Mouse (Mus musculus): ENCODE measurements around the gene Acsl1.

Gene Acsl1

DNA sequence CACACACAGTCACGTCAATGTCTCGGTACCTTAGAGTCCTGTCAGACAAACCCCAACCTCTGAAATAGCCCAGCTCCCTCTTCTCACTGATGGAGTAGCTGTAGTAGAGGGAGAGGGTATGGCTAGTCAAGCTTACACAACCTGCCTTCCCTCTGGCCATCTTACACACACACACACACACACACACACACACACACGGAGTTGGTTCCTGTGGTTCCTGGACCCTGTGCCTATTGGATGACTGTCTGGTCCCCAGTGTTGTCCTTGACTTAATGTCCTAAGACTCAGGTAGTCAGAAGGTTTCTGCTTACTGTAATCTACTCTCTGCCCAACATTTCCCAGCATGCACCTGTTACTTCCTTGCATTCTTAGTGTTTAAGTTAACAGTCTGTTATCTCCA, 5.1 kb downstream of the Acsl1 start:
- no peak for DNase-seq (ENCODE audit: low spot score)

DNA sequence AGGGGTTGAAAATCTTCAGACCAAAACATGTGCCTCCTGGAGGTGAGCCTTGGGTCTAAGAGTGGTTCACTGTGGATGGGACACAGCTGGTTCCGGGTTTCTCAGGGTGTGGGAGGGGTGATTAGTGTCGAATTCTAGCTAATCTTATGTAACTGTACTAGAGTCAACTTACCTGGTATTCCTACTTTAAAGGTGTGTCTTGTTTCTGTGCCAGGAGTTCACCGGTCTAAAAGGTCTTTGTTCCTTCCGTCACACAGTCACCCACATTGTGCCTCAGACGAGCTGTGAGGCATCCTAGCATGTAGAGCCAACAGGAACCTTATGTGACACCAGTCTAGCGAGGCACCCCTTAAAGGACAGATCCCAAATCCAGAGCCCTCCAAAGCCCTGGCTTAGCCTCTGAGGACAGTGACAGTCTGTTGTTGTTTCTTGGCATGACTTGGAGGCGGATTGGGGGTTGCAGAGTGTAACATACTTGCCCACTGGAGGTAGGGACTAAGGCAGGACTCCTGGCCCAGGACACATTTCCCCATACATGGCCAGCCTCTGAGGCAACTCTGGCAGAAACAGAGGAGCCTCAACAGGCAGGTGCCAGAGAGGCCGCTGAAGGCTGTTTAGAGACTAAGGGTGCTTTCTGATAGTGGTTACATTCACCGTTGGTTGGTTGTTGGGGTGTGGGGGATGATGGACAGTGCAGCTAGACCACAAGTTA, 7.1 kb downstream of the Acsl1 start:
- no peak for DNase-seq (ENCODE audit: low spot score)

- DNase-seq (ENCODE audit: low spot score): no peak
Observed at GRCm38 (mm10) chr8:46478783-46479182, 7.9 kb downstream of the Acsl1 start.

GRCm38 (mm10) chr8:46479794-46480532, 9.1 kb downstream of the Acsl1 start:
- DNase-seq (ENCODE audit: low spot score): no peak

- DNase-seq (ENCODE audit: low spot score): no peak
Observed at GRCm38 (mm10) chr8:46480533-46480900, 9.7 kb downstream of the Acsl1 start.

DNA sequence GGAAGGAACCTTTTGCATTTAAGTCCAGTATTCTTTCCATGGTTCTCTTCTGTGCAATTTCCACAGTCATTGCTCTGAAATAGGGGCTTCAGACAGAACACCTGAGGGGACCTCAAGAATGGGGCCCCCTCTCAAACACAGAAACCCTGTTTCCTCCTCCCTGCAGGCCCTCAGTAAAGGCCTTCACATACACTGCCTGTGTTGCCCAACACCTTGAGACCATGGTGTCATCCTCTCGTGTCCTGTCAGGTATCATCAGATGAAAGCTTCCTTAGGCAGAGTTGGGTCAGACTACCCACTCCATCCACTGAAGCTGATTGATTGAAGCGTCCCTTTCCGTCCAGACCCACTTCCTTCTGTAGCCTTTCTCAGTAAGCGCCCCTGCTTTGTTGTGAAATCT, 11.9 kb downstream of the Acsl1 start:
- no peak for DNase-seq (ENCODE audit: low spot score)

DNA sequence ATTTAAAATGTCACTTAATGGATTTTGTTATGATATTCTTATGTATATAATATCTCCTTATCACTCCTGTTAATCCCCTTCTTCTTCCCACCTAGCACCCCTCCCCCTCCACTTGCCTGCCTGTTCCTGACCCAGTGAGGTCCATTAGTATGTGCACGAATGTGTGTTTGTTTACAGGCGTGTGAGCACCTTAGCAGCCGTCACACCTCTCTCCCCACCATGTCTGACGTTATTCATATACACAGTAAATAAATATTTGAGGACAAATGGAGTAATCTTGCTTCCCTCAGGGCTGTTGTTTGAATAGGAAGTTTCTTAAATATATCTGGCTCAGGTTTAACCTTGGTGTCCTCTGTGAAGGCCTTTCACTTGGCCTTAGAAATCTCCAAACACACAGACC, 12.4 kb downstream of the Acsl1 start:
- no peak for DNase-seq (ENCODE audit: low spot score)

DNA sequence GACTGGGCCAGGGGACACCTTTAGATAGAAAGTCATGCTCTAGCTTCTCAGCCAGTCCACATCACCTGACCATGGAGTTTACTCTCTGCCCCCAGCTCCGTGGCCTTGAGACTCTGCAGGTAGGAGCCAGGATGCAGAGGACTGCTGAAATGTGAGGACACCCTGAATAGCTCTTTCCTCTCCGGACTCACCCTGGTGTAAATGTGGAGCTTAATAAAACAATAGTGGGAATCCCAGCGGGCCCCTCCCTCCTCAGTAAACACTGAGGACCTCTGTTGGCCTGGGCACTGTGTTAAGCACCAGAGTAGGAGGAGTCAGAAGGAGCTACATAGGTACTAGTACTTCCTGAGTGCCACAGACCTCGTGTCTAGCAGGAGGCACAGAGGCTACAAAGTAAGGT, 13.2 kb downstream of the Acsl1 start:
- no peak for DNase-seq (ENCODE audit: low spot score)

- DNase-seq (ENCODE audit: low spot score): no peak
Observed at GRCm38 (mm10) chr8:46484931-46485463, 14.2 kb downstream of the Acsl1 start.

DNA sequence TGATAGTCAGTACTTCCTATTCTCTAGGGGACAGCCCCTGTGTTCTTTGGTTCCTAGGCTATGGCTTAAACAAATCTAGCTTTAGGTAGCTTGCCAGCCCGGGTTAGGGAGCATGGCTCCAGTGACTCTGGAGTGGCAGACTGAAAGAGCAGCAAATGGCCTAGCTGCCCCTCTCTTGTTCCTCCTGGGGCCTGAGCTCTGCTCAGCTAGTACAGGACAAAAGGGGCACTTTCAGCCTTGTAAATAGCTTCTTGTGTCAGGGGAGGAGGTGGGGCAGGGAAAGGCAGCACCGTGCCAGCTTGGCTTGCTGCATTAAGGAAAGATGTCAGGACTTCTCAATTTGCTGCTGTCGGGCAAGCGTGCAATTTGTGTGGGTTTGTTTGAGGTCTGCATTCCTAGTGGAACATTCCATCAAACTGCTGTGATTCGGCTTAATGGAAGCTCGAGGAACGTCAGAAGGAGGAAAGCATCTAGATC, 17.3 kb downstream of the Acsl1 start:
- DNase-seq (ENCODE audit: low spot score): no peak

DNA sequence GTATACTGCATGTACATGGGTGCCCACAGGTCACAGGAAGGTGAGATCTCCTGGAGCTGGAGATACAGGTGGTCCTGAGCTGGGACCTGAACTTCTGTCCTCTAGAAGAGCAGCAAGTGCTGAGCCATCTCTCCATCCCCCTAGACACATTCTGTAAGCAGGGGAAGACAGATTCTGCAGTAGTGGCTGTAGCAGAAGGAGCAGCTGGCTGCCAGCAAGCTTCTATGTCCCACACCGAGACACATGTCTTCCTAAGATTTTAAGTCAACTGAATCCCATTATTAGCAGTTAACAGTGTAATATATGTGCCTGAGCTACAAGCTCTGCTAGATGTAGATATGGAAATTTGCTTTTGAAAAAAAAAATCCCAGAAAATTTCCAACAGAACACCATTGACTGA, 18.4 kb downstream of the Acsl1 start:
- DNase-seq (ENCODE audit: low spot score): no peak

- no peak for DNase-seq (ENCODE audit: low spot score)
Observed at GRCm38 (mm10) chr8:46490250-46490649, 19.4 kb downstream of the Acsl1 start.

GRCm38 (mm10) chr8:46490821-46491220, 20.0 kb downstream of the Acsl1 start:
- DNase-seq (ENCODE audit: low spot score): no peak

GRCm38 (mm10) chr8:46493495-46494170, 22.8 kb downstream of the Acsl1 start:
- no peak for DNase-seq (ENCODE audit: low spot score)

DNA sequence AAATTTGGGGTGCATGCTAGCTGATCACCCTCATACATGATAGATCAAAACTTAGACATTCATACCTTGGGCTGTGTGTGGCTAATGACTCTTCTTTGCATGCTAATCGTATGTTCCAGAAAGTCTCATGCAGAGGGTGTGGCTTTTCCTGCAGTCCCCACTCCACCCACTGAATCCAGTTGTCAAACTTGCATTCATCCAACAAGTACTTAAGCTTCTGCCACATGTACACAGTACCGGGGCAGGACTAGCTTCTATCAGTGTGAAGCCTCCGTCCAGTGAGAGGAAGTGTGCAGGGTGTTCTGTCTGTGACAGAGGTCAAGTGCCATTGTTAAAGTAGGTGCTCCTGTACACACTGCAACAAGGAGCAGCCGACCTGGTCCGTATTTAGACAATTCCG, 26.0 kb downstream of the Acsl1 start:
- DNase-seq (ENCODE audit: low spot score): no peak

- no peak for DNase-seq (ENCODE audit: low spot score)
Observed at GRCm38 (mm10) chr8:46497314-46498011, 26.6 kb downstream of the Acsl1 start.

DNA sequence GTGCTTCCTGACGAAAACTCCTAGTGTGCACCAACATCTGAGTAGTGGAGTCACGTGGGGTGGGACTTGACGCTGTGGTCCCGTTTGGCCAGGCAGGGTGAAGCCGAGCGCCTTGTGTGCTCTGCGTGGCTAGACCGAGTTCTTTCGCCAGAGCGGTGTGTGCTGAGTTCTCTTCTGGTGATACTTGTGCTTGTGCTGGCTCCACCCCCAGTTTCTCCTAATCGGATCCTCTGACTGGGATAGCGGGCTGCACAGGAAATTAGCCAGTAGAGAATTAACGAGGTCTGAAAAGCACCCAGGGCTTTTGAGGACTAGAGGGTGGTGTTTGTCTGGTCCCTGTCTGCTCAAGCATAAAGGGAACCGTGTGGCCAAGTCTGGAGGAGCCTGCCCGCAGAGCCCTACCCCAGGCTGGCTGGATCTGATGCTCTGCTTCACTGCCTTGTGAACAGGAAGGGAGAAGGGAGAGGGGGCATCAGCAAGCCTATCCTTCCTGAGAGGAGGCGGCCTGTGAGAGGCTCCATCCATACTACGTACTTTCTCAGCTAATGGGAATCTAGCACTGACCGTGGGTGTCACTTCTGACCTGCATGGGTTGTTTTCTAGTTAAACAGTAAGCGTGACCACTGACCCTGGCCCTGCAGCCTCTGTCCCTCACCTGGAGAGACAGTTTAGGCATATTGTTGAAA, 28.7 kb downstream of the Acsl1 start:
- no peak for DNase-seq (ENCODE audit: low spot score)

DNA sequence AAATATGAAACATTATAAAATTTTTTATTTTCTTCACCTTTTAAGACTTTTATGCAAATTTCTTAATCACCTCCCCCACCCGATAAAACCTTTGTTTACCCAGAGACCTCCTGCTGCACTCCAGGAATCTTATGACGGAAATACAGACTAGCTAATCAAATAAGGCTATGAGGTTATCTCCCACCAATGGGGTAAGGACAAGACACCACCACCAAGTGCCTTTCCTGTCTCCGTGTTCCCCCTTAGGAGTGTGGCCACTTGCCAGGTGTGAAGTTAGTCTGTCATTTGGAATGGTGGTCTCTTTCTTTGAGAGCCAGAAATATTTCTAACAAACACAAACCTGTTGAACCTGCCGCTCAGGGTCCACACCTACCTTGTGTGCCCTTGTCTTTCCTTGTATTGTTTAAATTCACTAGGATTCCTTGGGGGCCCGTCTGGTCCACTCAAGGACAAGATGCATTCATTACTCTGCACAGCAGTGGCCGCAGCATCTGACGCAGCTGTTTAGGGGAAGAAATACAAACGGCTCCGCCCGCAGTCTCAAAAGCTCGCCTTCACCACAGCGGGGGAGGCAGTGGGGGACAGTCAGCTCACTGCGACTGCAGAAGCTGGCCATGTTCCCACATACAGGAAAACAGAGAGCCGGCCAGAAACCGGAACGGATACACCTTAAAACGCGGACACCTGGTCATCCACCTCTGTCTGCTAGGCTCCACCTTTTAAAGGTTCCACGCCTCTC, 31.7 kb downstream of the Acsl1 start:
- DNase-seq (ENCODE audit: low spot score): no peak

GRCm38 (mm10) chr8:46503072-46503695, 32.3 kb downstream of the Acsl1 start:
- DNase-seq (ENCODE audit: low spot score): no peak

DNA sequence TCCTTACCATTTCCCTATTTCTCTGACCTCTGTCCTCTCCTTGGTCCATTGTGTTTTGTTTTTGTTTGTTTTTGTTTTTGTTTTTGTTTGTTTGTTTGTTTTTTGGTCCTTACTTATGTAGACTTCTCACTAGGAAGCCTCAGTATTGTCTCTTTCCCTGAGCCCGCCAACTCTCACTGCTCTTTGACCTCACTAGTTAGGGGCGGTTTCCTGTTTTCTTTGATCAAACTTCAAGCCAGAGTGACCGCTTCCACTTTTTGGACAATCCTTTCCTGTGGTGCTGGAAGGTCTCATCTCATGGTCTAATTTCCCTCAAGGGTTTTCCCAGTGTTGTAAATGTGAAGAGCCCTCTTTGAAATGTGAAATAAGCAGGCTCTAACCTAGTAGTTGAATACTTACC, 33.4 kb downstream of the Acsl1 start:
- DNase-seq (ENCODE audit: low spot score): no peak

Measured in testis, postnatal 14 days (tissue).